Mouse (Mus musculus) heart, postnatal 0 days (tissue): ENCODE measurements around the gene Epha3. TPM values are rescaled to one million over a fixed set of nuclear protein-coding genes. Genes with fewer than 3 reads are reported as not detected.

ENCODE experiments used
- ATAC-seq: fragments of 200-750 bp; cut with Nextera tagmentation; 2 replicates; pipeline ENCODE4 v1.8.0; 2017; ENCODE audit warnings: low read depth, moderate number of reproducible peaks, moderate library complexity; ENCODE audit not compliant: insufficient read depth
- DNase-seq: peaks from one replicate; pipeline ENCODE4 v3.0.0-alpha.2; 2016; ENCODE audit warnings: low spot score
- H3K27ac ChIP-seq: fragments of 300-500 bp; sonication (generic); 2 replicates; pipeline ENCODE4 v1.5.1; 2014; ENCODE audit warnings: low read depth, mild to moderate bottlenecking
- H3K27me3 ChIP-seq: fragments of 300-500 bp; sonication (generic); 2 replicates; pipeline ENCODE4 v1.6.1; 2014; ENCODE audit warnings: low read length, mixed read lengths; ENCODE audit not compliant: control insufficient read depth, insufficient read depth
- H3K36me3 ChIP-seq: fragments of 300-500 bp; sonication (generic); replicated peaks from 2 replicates; pipeline ENCODE4 v1.6.1; 2014; ENCODE audit warnings: low read length, mixed read lengths; ENCODE audit not compliant: control insufficient read depth, insufficient read depth
- H3K4me1 ChIP-seq: fragments of 300-500 bp; sonication (generic); 2 replicates; pipeline ENCODE4 v1.6.1; 2014; ENCODE audit warnings: antibody characterized with exemption; ENCODE audit not compliant: control insufficient read depth, insufficient read depth
- H3K4me2 ChIP-seq: fragments of 300-500 bp; sonication (generic); 2 replicates; pipeline ENCODE4 v1.6.1; 2014; ENCODE audit warnings: low read depth, mild to moderate bottlenecking, low read length, moderate library complexity
- H3K4me3 ChIP-seq: fragments of 300-500 bp; sonication (generic); 2 replicates; pipeline ENCODE4 v1.5.1; 2014; ENCODE audit warnings: low read depth, low read length
- H3K9ac ChIP-seq: fragments of 300-500 bp; sonication (generic); replicated peaks from 2 replicates; pipeline ENCODE4 v1.6.1; 2014; ENCODE audit warnings: low read depth, low read length, mixed read lengths
- H3K9me3 ChIP-seq: fragments of 300-500 bp; sonication (generic); replicated peaks from 2 replicates; pipeline ENCODE4 v1.6.1; 2016; ENCODE audit warnings: low read length; ENCODE audit not compliant: control insufficient read depth
- CTCF ChIP-seq: IDR thresholded peaks from 2 replicates; pipeline ENCODE4 v1.5.1; 2016; ENCODE audit warnings: antibody characterized with exemption, control low read depth, low read depth
- EP300 ChIP-seq: IDR thresholded peaks from 2 replicates; pipeline ENCODE4 v1.6.1; 2016; ENCODE audit warnings: antibody characterized with exemption, low read depth
- WGBS: fragments of 180-500 bp; shearing (Covaris S2); extraction: QIAGEN DNeasy Blood & Tissue Kit; methylation state at CpG from one replicate; pipeline ENCODE4 v1.1.7; 2014; 5-methylcytosine and 5-hydroxymethylcytosine counted together
- polyA plus RNA-seq: library from polyadenylated mRNA; unstranded; fragments of >200 nt; fragmentation: Nextera tagmentation; extraction: Ambion mirVana; gene quantifications from 2 replicates; pipeline ENCODE4 v1.2.1, GENCODE M21; 2015
- total RNA-seq: library from RNA; depleted of rRNA; stranded (reverse); fragments of >200 nt; gene quantifications from 2 replicates; pipeline ENCODE4 v1.2.3, GENCODE M21; 2014; ENCODE audit warnings: low replicate concordance

Gene Epha3
- total and polyA plus RNA-seq, 2 experiments from 2014 or later, result 1.8 to 3.4 TPM

GRCm38 (mm10) chr16:63857561-63857960 lies 6.4 kb downstream of the Epha3 start:
- peak; percentile 47 for ATAC-seq
- Histone ChIP-seq H3K9ac (peak overlapping the region; percentile 64), H3K4me3 (peak overlapping the region; percentile 69), H3K9me3 (no peaks in the 10 kb centered on the region), H3K4me1 (no peaks in the 10 kb centered on the region), H3K4me2 (peak overlapping the region; percentile 79), H3K36me3 (no peaks in the 10 kb centered on the region), H3K27ac (peak overlapping the region; percentile 90), H3K27me3 (no peaks in the 10 kb centered on the region)
- DNase-seq, result peak; percentile 30
- TF ChIP-seq EP300, result no peak
- no peak for TF ChIP-seq CTCF
- WGBS, result 2% methylated on average over 11 of the region's 11 CpGs

GRCm38 (mm10) chr16:63856658-63857552 lies 7.1 kb downstream of the Epha3 start:
- peak overlapping the region; percentile 79 for H3K4me2 ChIP-seq
- 3% methylated on average over 32 of the region's 33 CpGs for WGBS
- H3K27ac ChIP-seq, result peak overlapping the region; percentile 90
- DNase-seq (peak; percentile 82), ATAC-seq (peak; percentile 92)
- TF ChIP-seq CTCF, result peak; percentile 73
- TF ChIP-seq EP300, result no peak
- peak overlapping the region; percentile 69 for H3K4me3 ChIP-seq
- no peaks in the 10 kb centered on the region for H3K4me1 ChIP-seq
- H3K9me3 ChIP-seq, result no peaks in the 10 kb centered on the region
- no peaks in the 10 kb centered on the region for H3K27me3 ChIP-seq
- no peaks in the 10 kb centered on the region for H3K36me3 ChIP-seq
- H3K9ac ChIP-seq, result peak overlapping the region; percentile 64

- no peak overlapping the region for H3K27ac ChIP-seq
- DNase-seq (no peak), ATAC-seq (no peak)
- no peaks in the 10 kb centered on the region for H3K4me1 ChIP-seq
- H3K4me2 ChIP-seq, result no peak overlapping the region
- no peak overlapping the region for H3K4me3 ChIP-seq
- H3K27me3 ChIP-seq, result no peaks in the 10 kb centered on the region
- WGBS, result 83% methylated on average over 3 of the region's 3 CpGs
- no peak overlapping the region for H3K9ac ChIP-seq
- no peaks in the 10 kb centered on the region for H3K9me3 ChIP-seq
- TF ChIP-seq CTCF (no peak), EP300 (no peak)
- H3K36me3 ChIP-seq, result no peaks in the 10 kb centered on the region
Measured at GRCm38 (mm10) chr16:63850297-63850696, 13.7 kb downstream of the Epha3 start.

- no peak for DNase-seq
- H3K27ac ChIP-seq, result no peak overlapping the region
- H3K4me2 ChIP-seq, result no peak overlapping the region
- no peaks in the 10 kb centered on the region for H3K4me1 ChIP-seq
- no peaks in the 10 kb centered on the region for H3K36me3 ChIP-seq
- H3K4me3 ChIP-seq, result no peak overlapping the region
- no peak for TF ChIP-seq EP300
- no peak for TF ChIP-seq CTCF
- H3K9me3 ChIP-seq, result no peaks in the 10 kb centered on the region
- WGBS, result 44% methylated on average over 2 of the region's 2 CpGs
- ATAC-seq, result no peak
- no peaks in the 10 kb centered on the region for H3K27me3 ChIP-seq
- H3K9ac ChIP-seq, result no peak overlapping the region
Measured at GRCm38 (mm10) chr16:63842911-63843310, 21.1 kb downstream of the Epha3 start.

GRCm38 (mm10) chr16:63837466-63837865 lies 26.5 kb downstream of the Epha3 start:
- Histone ChIP-seq H3K4me3 (no peak overlapping the region), H3K36me3 (no peaks in the 10 kb centered on the region), H3K27ac (no peak overlapping the region), H3K4me1 (no peaks in the 10 kb centered on the region), H3K9me3 (no peaks in the 10 kb centered on the region), H3K27me3 (no peaks in the 10 kb centered on the region), H3K4me2 (no peak overlapping the region), H3K9ac (no peak overlapping the region)
- ATAC-seq (no peak), DNase-seq (no peak)
- TF ChIP-seq CTCF (no peak), EP300 (no peak)
